Mouse (Mus musculus) lung, postnatal 25 days (tissue): ENCODE results near the gene Matk.

ENCODE experiments used
- DNase-seq: peaks from one replicate; pipeline ENCODE4 v3.0.0; 2022; ENCODE audit warnings: low spot score

Matk gene

DNA sequence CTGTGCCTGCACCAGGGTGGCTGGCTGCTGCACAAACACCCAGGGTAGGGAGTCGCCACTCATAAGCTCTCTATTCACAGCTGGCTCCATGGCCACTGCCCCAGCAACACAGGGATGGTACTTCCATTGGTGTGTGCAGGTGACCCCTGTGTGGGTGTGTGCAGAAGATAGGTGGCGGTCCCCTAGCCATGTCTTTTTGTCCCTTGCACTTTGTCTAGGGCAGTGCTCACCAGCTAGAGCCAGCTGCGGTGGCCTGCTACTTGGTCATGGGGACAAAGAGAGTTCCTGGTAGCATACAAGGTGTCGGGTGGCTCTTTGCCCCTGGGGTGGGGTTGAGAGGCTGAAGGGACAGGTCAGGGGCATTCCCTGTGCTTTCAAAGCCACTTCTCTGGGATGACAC, 8.6 kb upstream of the Matk start:
- no peak for DNase-seq

DNA sequence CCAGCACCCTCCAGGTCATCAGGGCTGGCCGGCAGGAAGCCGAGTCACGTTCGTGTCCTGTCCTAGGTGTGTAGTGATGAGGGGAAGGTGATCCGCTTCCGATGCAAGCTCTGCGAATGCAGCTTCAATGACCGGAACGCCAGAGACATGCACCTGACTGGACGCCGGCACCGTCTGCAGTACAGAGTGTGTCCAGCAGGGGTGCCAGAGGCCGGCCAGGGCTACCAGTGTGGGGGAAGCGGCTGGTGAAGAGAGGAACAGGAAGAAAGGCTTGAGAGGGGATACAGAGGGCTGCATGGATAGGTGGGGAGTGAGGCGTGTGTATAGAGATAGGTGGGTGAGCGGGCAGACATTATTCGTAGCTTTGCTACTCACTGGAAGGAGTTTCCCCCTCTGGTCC, 8.1 kb upstream of the Matk start:
- peak; percentile 75 for DNase-seq

DNA sequence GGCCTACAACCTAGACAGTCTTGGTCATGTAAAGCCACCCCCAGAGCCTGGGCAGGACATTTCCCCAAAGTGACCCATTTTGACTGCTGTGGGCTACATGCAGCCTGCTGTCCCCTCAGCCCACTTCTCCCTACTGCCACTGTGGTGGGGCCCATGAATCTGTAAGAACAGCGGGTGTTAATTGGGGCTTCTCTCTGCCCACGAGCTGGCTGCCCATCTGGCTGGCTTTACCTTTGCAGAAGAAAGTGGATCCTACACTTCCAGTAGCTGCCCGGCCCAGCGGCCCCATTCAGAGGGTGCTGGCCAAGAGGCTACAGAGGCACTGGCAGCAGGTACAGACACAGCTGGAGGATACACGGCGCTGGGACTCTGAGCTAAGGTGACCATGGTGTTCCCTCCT, 7.6 kb upstream of the Matk start:
- no peak for DNase-seq

DNA sequence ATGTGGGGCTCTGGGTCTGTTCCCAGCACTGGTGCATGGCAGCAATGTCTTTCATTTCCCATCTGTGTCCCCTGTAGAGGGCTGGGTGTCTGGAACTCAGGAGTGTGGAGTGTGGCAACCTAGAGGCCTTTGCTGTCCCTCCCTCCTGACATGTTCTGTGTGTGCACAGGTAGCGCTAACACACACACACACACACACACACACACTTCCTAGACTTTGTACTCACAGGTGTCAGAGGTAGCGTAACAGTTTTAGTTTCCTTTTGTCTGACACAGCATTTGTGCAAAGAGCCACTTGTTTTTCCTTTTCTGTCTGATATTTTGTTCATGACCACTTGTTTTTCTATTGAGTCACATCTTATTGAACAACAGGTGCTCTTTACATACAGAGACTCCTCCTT, 4.9 kb upstream of the Matk start:
- DNase-seq = no peak

DNA sequence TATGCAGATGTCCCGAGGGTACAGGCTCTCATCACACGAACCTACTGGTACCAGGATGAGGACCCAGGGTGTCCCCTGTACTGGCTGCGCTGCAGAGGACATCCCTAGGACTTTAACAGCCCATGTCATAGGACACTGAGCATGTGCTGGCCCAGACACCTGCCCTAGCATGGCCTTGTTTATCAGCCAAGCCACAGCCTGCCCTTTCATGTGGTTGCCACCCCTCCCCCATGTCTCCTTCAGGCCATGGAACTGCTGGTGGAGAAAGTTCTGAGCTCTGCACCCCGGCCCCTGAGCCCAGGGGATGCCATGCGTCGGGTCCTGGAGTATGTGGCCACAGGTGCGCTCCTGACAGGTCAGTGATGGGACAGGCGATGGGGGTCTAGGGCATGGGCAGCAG, 3.3 kb upstream of the Matk start:
- DNase-seq = no peak

DNA sequence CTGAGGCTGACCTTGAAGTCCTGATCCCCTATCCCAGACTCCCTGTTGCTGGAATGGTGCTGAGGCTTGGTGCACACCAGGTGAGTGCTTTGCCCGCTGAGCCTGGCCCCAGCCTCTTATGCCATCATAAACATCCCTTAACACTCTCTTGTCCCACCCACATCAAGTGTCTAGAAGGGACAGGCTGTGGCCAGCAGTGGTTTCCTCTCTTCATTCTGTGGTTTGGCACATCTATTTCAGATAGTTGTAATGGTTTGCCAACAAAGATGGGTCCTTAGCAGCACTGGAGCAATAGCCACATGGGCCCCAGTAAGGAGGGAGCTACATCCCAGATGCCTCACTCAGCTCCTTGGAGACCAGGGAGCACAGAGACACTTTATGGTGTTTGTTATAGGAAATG, 2.2 kb downstream of the Matk start:
- no peak for DNase-seq

DNA sequence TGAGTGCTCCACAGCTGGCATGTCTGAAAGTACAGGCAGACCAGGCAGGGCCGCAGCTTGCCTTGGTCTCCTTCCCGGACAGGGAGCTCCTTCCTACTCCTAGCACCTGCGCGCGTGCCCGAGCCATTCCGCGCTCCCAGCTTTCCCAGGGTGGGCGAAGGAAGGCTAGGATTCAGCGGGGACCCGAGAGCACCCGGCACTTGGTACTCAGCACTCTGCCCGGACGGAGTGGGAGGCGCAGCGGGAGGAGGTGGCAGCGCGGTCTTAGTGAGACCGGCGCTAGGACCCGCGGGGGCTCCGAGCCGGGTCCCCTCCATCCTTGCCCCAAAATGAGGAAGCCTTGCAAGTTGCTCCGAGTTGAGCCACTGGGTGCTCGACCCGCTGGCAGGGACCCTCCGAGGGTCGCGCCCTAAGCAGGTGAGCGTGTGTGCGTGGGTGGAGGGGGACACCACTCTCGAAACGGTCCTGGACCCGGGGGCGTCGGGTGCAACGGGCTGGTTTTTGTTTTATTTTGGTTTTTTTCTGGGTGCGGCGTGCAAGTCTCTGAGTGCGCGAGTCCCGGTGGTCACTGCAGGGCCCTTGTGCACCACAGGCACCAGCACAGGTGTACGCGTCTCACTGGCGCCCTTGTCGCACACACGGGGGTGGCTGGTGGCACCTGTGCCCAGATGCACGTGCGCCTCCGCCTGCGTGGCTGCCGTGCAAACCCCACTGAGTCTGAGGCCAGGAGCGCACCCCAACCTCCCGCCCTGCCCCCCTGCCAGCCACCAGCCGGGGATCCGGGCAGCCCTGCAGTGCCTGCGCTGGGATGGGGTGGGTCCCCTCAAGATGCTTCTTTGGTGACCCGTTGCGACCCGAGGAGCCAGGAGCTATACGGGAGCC, 4.7 kb downstream of the Matk start:
- no peak for DNase-seq

DNA sequence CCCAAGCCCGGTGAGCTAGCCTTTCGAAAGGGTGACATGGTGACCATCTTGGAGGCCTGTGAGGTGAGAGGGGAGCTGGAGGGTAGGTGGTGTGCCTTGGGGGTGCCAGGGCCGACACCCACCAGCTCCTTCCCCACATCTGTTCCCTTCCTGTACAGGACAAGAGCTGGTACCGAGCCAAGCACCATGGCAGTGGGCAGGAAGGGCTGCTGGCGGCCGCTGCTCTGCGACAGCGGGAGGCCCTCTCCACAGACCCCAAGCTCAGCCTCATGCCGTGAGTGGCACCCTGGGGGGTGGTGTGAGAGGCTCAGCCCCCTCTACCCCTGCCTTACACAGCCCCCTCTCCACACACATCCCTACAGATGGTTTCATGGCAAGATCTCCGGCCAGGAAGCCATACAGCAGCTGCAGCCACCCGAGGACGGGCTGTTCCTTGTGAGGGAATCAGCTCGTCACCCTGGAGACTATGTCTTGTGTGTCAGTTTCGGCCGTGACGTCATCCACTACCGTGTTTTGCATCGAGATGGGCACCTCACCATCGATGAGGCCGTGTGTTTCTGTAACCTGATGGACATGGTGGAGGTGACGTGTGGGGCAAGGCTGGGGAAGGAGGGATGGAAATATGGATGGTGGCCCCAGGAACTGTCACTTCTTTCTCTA, 6.6 kb downstream of the Matk start:
- DNase-seq = no peak

DNA sequence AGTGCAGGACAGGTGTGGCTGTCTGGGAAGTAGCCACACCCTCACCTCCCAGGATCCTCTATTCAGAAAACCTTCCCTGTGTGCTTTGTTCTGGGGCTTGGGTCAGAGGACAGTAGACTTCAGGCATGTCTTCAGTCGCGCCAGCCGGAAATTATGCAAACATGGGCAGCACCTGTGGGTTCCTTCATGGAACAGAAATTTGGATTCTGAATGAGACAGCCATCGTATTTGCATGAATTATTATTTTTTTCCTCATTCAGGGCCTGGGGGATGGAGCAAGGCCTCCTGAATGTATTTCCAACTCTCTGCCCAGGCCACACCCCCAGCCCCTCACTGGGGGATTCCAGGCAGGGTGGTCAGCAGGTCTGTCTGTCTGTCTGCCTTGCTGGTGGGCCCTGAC, 8.3 kb downstream of the Matk start:
- DNase-seq = no peak

DNA sequence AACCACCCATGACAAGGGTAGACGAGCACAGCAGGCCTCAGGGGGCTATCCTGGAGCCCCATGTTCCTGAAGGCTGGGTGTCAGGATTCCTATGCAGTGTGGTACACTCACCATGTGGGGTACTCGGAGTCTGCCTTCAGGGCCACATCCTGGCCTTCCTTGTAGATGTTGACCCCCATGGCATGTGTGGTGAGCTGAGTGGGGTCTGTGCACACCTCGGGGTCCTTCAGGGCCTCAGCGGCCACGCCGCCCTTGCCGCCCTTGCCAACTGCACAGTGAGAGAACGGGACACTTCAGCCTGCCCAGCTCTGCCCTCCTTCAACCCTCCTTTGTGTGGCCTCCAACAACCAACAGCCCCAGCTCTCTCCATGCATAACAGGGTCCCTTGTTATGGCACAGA, 12.8 kb downstream of the Matk start:
- no peak for DNase-seq

DNA sequence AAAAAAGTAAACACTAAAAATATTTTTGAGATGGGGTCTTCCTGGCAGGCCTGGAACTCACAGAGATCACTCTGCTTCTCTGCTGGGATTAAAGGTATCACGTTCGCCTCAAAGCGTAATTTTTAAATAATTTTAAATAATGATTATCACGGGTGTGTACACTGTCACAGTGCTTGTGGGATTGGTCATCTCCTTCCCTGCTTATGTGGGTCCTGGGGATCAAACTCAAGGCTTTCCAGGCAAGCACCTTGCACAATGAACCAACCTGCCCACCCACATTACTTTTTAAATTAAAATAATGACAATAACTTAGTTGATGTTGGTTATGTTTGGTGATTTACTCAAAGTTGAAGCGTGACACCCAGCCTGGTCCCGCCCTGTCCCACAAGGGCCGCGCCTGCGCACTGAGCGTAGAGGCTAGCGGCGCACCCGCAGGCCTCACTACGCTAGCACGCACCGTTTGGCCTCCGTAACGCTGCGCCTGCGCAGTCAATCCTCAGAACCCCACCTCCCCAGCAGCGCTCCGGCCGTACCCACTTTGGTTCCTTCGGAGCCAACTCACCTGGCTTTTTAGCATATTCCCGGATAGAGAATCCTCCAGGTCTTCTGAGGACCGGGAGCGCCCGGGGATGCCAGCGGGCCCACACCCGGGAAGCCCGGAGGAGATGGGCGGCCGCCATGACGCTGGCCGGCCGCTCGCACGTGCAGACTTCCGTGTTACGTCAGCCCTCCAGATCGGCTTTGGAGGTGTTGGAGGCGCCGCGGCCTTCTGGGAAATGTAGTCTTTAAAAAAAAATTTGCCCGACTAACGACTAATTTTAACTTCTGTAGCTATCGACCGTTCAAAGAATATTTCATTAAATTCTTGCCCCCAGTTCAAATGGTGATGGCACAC, 13.7 kb downstream of the Matk start, which contains the start of the genes Mrpl54 and Apba3:
TSS of gene Mrpl54 (minus strand) at position 724 of the 895 bp plus-strand sequence.
TSS of gene Apba3 (plus strand) at position 750 of the 895 bp plus-strand sequence.
- DNase-seq = peak; percentile 96

DNA sequence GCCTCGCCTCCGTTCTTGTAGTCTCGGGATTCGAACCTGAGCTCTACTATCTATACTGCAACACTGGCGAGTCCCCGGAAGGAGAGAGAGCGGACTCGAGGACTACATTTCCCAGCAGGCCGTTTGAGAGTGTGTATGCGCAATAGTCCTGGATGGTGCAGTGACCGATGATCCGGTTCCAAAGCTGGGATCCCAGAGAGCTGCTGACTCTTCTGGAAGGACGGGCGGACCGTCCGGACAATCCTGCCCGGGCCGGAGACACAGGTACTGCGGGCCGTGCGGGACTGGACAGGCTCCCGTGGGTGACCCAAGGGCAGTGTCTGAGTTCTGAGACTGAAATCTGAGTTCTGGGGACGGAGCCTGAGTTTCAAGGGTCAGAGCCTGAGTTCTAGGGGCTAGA, 15.3 kb downstream of the Matk start:
- peak; percentile 93 for DNase-seq

DNA sequence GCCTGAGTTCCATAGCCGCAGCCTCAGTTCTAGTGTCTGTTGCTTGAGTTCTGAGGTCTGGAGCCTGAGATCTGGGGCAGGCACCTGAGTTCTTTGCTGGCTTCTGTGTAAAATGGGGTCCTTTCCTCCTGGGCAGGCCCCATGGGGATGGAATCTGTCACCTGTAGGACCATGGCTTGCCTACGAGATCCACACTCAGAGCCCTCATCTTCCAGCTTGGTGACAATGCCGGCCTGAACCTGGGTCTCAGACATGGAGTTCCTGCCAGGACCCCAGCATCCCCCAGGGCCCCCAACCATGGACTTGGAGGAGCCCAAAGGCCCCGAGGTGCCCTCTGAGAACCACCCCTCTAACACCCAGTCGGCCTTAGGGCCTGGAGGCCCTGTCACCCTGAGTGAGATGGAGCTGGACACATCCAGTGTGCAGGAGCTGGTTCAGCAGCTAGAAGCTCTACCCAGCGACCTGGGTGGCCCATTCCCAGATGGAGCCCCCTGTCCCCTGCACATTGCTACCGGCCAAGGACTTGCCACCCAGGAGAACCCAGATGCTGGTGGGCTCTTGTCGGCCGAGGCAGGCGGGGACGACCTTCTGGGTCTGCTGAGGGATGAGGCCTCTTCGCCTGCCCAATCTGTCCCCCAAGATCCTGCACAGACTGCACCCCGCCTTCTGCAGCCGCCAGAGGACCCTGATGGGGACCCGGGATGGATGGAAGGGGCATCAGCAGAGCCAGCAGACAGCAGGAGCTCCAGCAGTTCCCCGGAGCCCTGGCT, 16.1 kb downstream of the Matk start:
- DNase-seq = no peak

DNA sequence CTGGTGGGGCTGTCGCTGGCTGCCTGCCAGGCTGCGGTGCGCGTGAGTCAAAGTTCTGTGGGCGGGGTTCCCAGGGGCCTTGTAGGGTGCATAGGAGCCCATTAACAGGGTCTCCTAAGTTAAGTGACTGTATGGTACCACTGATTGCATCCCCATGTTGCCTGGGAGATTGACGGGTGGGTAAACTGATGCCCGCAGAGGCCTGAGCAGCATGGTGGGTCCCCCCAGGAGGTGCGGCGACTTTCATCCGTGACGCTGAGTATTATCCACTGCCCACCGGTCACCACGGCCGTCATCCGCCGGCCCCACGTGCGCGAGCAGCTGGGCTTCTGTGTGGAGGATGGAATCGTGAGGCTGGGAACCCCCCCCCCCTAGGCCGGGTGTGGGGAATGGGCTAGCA, 19.6 kb downstream of the Matk start:
- no peak for DNase-seq

DNA sequence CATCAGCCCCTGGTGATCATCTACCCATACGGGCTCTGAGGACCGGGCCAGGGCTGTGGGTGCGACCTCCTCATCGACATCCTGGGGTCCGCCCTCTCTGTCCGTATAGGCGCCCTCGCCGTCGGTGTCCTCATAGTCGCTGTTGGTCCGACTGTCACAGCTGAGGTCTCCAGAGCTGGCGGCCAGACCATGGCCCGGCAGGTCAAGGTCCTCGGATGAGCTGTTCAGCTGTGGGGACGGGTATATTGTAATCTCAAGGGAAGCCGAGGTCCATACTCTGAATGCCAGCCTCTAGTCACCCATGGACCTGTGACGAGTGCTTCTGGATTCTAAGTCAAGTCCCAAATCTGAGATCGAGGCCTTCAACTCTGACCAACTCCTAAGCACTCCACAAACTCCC, 21.1 kb downstream of the Matk start:
- DNase-seq = no peak

DNA sequence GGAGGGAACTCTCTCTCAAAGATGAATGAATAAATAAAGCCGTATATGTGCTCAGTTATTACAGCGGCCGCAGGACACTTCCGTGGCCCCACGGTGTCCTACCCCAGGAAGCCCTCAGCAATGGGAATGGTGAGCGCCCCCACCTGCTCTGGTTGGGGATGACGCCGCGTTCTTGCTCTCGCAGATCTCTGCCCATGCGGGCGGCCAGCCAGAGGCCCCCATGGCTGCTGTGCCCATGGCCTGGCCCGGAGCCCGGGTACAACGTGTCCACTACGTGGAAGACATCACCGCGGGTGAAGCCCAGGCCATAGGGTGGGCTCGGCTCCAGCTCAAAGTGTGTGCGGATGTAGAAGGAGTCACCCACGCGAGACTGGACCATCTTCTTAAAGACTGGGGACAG, 24.9 kb downstream of the Matk start:
- DNase-seq = no peak

DNA sequence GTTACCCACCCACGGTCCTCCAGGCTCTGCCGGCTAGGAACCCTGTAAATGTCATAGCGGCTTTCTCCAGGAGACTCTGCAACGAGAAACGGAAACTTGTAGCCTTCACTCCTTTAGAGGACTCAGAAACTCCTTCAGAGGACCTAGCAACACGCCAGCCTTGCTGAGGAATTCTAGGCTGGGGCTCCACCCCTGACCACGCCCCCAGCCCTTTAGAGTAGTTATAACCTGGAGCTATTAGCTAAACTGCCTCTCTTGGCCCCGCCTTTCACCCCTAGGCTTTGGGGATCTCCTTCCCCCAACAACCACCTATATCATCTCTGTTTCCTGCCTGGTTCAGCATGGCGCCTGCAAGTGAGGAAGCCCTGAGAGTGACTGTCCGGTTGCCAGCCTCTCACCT, 26.8 kb downstream of the Matk start:
- no peak for DNase-seq

DNA sequence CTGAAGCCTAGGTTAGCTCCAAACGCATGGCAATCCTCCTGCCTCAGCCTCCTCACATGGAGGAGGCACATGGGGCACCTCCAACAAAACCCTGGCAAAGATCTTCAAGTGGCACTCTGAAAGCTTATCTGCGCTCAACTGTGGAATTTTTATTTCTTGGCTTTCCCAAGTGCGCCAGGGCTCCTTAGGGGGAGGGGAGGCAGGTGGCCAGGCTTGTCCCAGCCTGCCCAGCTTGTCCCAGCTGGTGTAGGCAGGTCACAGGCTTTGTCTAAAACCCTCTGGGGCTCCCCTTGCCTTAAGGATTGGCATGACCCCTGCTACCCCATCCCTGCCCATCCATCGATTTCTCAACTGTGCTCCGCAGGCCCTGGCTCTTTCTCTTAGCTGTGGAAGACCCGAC, 31.5 kb downstream of the Matk start:
- no peak for DNase-seq

DNA sequence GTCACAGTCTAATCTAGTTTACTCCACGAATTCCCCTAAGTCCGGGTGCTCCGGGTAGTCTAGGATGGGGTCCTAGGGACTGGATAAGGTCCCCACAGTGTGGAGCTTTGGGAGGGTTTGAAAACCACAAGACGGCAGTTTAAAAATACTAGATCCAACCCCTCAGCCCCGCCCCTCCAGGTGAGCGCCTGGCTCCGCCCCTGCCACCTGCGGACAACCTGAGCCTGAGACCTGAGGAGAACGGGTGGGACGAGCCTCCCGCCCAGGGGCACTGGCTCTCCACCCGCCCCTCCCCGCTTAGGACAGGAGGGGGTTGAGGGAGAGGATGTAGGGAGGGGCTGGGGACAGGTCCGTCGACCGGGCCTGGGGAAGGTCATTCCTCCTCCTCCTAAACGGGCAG, 32.0 kb downstream of the Matk start:
- DNase-seq = peak; percentile 66

DNA sequence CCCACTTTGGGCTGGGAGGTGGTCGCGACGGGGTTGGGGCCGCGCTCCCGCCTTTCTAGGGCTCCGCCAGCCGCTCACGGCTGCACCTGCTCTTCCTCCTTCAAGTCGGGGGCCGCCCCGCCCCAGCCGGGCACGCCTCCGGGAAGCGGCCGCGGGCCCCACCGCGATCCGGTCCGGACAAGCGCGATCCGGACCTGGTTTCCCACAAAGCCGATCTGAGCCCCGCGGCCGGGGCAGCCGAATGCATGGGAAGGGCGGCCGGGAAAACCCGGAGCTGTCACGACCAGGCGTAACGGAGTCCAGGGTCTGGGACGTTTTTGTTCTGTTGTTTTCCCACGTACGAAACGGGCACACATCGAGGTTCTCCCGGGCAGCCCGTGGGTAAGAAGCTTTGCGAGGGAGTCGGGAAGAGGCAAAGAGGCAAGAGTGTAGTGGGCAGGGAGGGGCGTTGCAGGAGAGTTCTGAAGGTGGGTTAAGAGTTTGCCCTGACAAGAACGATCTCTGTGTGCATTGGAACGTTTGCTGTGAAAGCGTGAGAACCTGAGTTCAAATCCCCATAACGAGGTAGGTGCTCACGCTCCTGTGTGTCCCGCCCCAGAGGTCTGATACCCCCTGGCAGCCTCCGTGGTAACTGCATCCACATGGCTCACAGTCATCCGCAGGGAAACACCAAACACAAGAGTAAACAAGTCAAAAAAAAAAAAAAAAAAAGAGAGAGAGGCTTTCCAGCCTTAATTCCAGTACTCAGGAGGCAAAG, 33.1 kb downstream of the Matk start:
- peak; percentile 93 for DNase-seq

DNA sequence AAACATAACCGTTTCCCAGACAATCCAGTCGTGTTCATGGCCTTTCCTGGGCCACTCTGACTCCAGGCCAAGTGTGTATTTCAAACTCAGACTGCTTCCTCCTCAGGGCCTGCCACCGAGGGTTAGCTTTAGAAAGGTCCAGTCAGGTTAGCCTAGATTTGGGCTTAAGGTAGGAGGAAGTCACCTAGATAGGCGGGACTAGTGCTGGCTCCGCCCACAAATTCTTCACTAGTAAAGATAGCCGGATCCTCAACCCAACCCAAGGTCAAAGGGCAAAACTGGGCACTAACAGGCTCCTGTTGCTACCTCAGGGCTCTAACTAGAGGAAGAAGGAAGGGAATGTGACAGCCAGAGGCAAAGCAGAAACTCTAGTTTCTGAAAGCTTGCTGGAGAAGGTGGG, 33.9 kb downstream of the Matk start:
- peak; percentile 48 for DNase-seq
